Mouse (Mus musculus): ENCODE results near the gene Stpg3. TPM values are rescaled to one million over a fixed set of nuclear protein-coding genes. Genes with fewer than 3 reads are reported as not detected.

Stpg3 gene
- total and polyA plus RNA-seq, 3 experiments = not detected

DNA sequence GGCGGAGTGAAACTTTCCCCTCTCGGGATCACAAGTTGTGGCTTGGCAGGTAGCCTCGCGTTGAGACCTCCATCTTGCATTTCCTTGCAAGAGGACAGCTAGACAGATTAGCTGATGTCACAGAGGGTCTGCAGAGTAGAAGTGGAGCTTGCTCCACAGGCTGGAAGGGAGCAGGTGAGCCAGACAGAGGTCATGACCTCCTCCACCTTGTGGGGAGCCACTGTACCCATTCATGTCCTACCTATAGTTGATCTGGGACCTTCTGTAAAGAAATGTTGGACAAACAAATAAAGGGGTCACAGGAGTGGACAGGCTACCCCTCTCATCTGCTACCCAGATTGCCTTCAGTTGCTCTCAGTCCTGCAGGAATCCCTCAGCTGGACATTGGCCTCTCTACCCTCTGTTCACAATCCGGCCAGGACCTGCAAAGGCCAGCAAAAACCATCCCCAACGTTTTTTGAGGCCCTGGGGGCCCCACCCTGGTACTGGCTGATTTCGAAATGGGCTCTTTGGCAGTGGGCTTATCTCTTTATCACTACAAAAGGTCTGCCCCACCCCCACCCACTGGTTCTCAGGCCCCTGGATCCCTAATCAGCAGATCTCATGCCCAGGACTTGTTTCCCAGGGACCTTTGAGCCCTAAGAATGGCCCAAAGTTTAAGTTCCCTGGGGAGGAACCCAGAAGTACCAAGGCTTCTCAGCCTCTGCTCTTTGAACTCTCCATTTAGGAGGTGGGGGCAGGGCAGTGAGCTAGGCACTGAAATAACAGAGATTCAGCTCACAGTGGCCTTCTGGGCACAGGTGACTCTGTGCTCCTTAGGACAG is 39.4 kb downstream of the Stpg3 start:
- no peak overlapping the region for H3K27ac ChIP-seq (ENCODE audit: insufficient read depth, low read depth)
- no peaks in the 10 kb centered on the region for H3K36me3 ChIP-seq (replicated peaks in 1 of 2; ENCODE audit: control insufficient read depth in 1 of 2, insufficient read depth in 1 of 2, low read length in 1 of 2)
- no peak overlapping the region for H3K4me2 ChIP-seq (ENCODE audit: insufficient read depth, low read depth, poor library complexity, severe bottlenecking)
- in situ Hi-C loops (cut with MboI; ENCODE audit: low pct_ligation_motif_present, low pct_unique_long_range_greater_than_20kb, low sequenced_read_pairs) = no loop called here
- no peak overlapping the region for H3K4me3 ChIP-seq (replicated peaks in 1 of 3; ENCODE audit: low read depth in 2 of 3, low read length in 2 of 3, poor library complexity in 1 of 3)
- TF ChIP-seq E2F4 (IDR thresholded peaks at IDR 0.05; ENCODE audit: insufficient replicate concordance, low read depth, low read length) (no peak), SMC3 (IDR thresholded peaks at IDR 0.05; ENCODE audit: low read depth, low read length) (no peak), TCF12 (IDR thresholded peaks at IDR 0.05; ENCODE audit: low read depth, low read length) (no peak), MAX (IDR thresholded peaks at IDR 0.05; ENCODE audit: low read length) (no peak), CHD2 (IDR thresholded peaks at IDR 0.05; ENCODE audit: low read length) (peak; percentile 41; the same call in 1 of the 2 replicates)
- H3K9ac ChIP-seq (ENCODE audit: insufficient read depth, low read depth) = no peak overlapping the region
- H3K79me2 ChIP-seq (replicated peaks; ENCODE audit: control insufficient read depth, extremely low read depth, insufficient read depth, poor library complexity, severe bottlenecking) = no peaks in the 10 kb centered on the region
- dilution Hi-C loops (cut with MboI; ENCODE audit: extremely low pct_ligation_motif_present, extremely low pct_unique_long_range_greater_than_20kb, low sequenced_read_pairs) = no loop called here
- DNase-seq (ENCODE audit: extremely low read depth) = no peak
- peaks cover 15 to 17% of the 10 kb centered on the region in 2 experiments for H3K4me1 ChIP-seq (ENCODE audit: control insufficient read depth in 1 of 2, insufficient read depth in 2 of 2)
- H3K27me3 ChIP-seq (replicated peaks) = peaks cover 66% of the 10 kb centered on the region
- H3K9me3 ChIP-seq (replicated peaks; ENCODE audit: low read length) = no peaks in the 10 kb centered on the region

DNA sequence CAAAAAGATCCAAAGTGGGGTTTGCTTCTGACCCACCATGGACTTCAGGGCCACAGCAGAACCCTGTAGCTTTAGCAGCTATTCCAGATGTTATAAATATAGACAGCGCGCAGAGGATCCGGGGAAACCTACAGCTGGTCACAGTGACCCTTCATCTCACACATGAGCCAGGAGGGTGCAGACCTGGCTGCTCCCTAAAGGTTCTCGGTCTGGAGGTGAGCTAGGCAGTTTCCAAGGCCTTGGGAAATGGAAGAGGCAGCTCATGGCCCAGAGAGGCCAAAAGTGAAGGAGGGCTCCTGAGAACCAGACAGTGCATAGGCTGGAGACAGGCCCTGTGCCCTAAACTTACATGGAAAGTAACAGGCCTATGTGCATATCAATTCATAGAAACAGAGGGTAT is 40.6 kb downstream of the Stpg3 start:
- H3K79me2 ChIP-seq (replicated peaks; ENCODE audit: control insufficient read depth, extremely low read depth, insufficient read depth, poor library complexity, severe bottlenecking) = no peaks in the 10 kb centered on the region
- dilution Hi-C loops (cut with MboI; ENCODE audit: extremely low pct_ligation_motif_present, extremely low pct_unique_long_range_greater_than_20kb, low sequenced_read_pairs) = no loop called here
- no peaks in the 10 kb centered on the region for H3K9me3 ChIP-seq (replicated peaks; ENCODE audit: low read length)
- no peak overlapping the region for H3K4me2 ChIP-seq (ENCODE audit: insufficient read depth, low read depth, poor library complexity, severe bottlenecking)
- H3K4me1 ChIP-seq (ENCODE audit: control insufficient read depth in 1 of 2, insufficient read depth in 2 of 2) = peaks cover 15 to 23% of the 10 kb centered on the region in 2 experiments
- no peak overlapping the region for H3K4me3 ChIP-seq (replicated peaks in 1 of 3; ENCODE audit: low read depth in 2 of 3, low read length in 2 of 3, poor library complexity in 1 of 3)
- H3K9ac ChIP-seq (ENCODE audit: insufficient read depth, low read depth) = no peak overlapping the region
- H3K27me3 ChIP-seq (replicated peaks) = peaks cover 55% of the 10 kb centered on the region
- H3K36me3 ChIP-seq (replicated peaks in 1 of 2; ENCODE audit: control insufficient read depth in 1 of 2, insufficient read depth in 1 of 2, low read length in 1 of 2) = no peaks in the 10 kb centered on the region
- TF ChIP-seq USF2 (conservative IDR thresholded peaks at IDR 0.05; ENCODE audit: low read depth, low read length) (no peak), SMC3 (IDR thresholded peaks at IDR 0.05; ENCODE audit: low read depth, low read length) (no peak), JUN (IDR thresholded peaks at IDR 0.05; ENCODE audit: insufficient read depth, low read depth, low read length) (no peak), POLR2AphosphoS2 (IDR thresholded peaks at IDR 0.05; ENCODE audit: low read depth, low read length) (no peak), HCFC1 (IDR thresholded peaks at IDR 0.05; ENCODE audit: low read depth, low read length) (no peak), UBTF (IDR thresholded peaks at IDR 0.05; ENCODE audit: low read depth, low read length) (no peak), MAX (IDR thresholded peaks at IDR 0.05; ENCODE audit: low read length) (no peak), ZKSCAN1 (IDR thresholded peaks at IDR 0.05; ENCODE audit: borderline replicate concordance, low read depth, low read length) (no peak), E2F4 (IDR thresholded peaks at IDR 0.05; ENCODE audit: insufficient replicate concordance, low read depth, low read length) (no peak), BHLHE40 (IDR thresholded peaks at IDR 0.05; ENCODE audit: low read depth, low read length) (no peak), CHD2 (IDR thresholded peaks at IDR 0.05; ENCODE audit: low read length) (no peak), NELFE (IDR thresholded peaks at IDR 0.05; ENCODE audit: low read depth, low read length) (no peak)
- no peak for DNase-seq (ENCODE audit: extremely low read depth)
- no peak overlapping the region for H3K27ac ChIP-seq (ENCODE audit: insufficient read depth, low read depth)
- in situ Hi-C loops (cut with MboI; ENCODE audit: low pct_ligation_motif_present, low pct_unique_long_range_greater_than_20kb, low sequenced_read_pairs) = no loop called here
